Mouse (Mus musculus) CD8-positive naive resting alpha-beta T cell, adult 2 months (primary cell): ENCODE data around the gene Tubd1.
"Not testable (repeated sequence)": the region's sequence is repeated elsewhere in the genome, so short reads cannot be mapped to it uniquely, and the experiment has no call there.

Source experiments
- DNase-seq, 2 experiments: peaks; one replicate each; pipeline ENCODE4 v3.0.0; 2022; ENCODE audit warnings: low read depth in 2 of 2, low spot score in 2 of 2

Tubd1 gene

GRCm38 (mm10) chr11:86544639-86545299, at the start of gene Tubd1, which contains the start of gene Rps6kb1:
TSS of gene Tubd1 (plus strand) at chr11:86544991.
TSS of gene Rps6kb1 (minus strand) at chr11:86544805.
- peak; percentile 97 for DNase-seq

- DNase-seq: no peak
Observed at GRCm38 (mm10) chr11:86497356-86497755, 47.4 kb upstream of the Tubd1 start.

- DNase-seq: no peak
Observed at GRCm38 (mm10) chr11:86497908-86498307, 46.9 kb upstream of the Tubd1 start.

- no peak for DNase-seq
Observed at GRCm38 (mm10) chr11:86500795-86501194, 44.0 kb upstream of the Tubd1 start.

GRCm38 (mm10) chr11:86503121-86503520, 41.7 kb upstream of the Tubd1 start:
- no peak for DNase-seq

- DNase-seq: no peak
Observed at GRCm38 (mm10) chr11:86507334-86507733, 37.5 kb upstream of the Tubd1 start.

GRCm38 (mm10) chr11:86507991-86508390, 36.8 kb upstream of the Tubd1 start:
- no peak for DNase-seq

- DNase-seq: no peak
Observed at GRCm38 (mm10) chr11:86516620-86517019, 28.2 kb upstream of the Tubd1 start.

GRCm38 (mm10) chr11:86517229-86517628, 27.6 kb upstream of the Tubd1 start:
- DNase-seq: no peak

GRCm38 (mm10) chr11:86519751-86520150, 25.0 kb upstream of the Tubd1 start:
- DNase-seq: no peak

- no peak for DNase-seq
Observed at GRCm38 (mm10) chr11:86527528-86527927, 17.3 kb upstream of the Tubd1 start.

- peak; percentile 8 to 20 for DNase-seq
Observed at GRCm38 (mm10) chr11:86532834-86533233, 12.0 kb upstream of the Tubd1 start.

GRCm38 (mm10) chr11:86533302-86533701, 11.5 kb upstream of the Tubd1 start:
- DNase-seq: not testable (repeated sequence)

GRCm38 (mm10) chr11:86534201-86534910, 10.4 kb upstream of the Tubd1 start:
- DNase-seq: no peak

- DNase-seq: no peak
Observed at GRCm38 (mm10) chr11:86538786-86539185, 6.0 kb upstream of the Tubd1 start.

GRCm38 (mm10) chr11:86539716-86540475, 4.9 kb upstream of the Tubd1 start:
- no peak for DNase-seq

- no peak for DNase-seq
Observed at GRCm38 (mm10) chr11:86540476-86540845, 4.3 kb upstream of the Tubd1 start.

GRCm38 (mm10) chr11:86542851-86543250, 1.9 kb upstream of the Tubd1 start:
- DNase-seq: no peak

GRCm38 (mm10) chr11:86543960-86544638, 692 bp upstream of the Tubd1 start:
- no peak for DNase-seq

- DNase-seq: no peak
Observed at GRCm38 (mm10) chr11:86545556-86545955, 765 bp downstream of the Tubd1 start.

GRCm38 (mm10) chr11:86547412-86547811, 2.6 kb downstream of the Tubd1 start:
- peak; percentile 9 to 49 for DNase-seq
